Mouse (Mus musculus) bone marrow, adult 2 months (tissue): ENCODE data around the gene Frem2. TPM values are rescaled to one million over a fixed set of nuclear protein-coding genes. Genes with fewer than 3 reads are reported as not detected.

ENCODE experiments used
- H3K27ac ChIP-seq: fragments of 200-500 bp; 2 replicates; pipeline ENCODE4 v1.5.1; 2012; ENCODE audit warnings: low read depth, mild to moderate bottlenecking, control low read depth, inconsistent platforms, low read length; ENCODE audit not compliant: control insufficient read depth, poor library complexity, insufficient read depth
- H3K4me1 ChIP-seq: fragments of 200-500 bp; 2 replicates; pipeline ENCODE4 v1.6.1; 2011; ENCODE audit warnings: low read length; ENCODE audit not compliant: control insufficient read depth, insufficient read depth
- H3K4me3 ChIP-seq: fragments of 200-500 bp; replicated peaks from 2 replicates; pipeline ENCODE3; 2011; ENCODE audit warnings: mild to moderate bottlenecking, low read depth, low read length, control low read depth; ENCODE audit not compliant: control insufficient read depth
- CTCF ChIP-seq: fragments of 200-500 bp; IDR thresholded peaks from 2 replicates; pipeline ENCODE4 v1.5.1; 2011; ENCODE audit warnings: low read length, control low read depth; ENCODE audit not compliant: control insufficient read depth, insufficient read depth
- POLR2A ChIP-seq: fragments of 200-500 bp; IDR thresholded peaks from 2 replicates; pipeline ENCODE4 v1.6.1; 2011; ENCODE audit warnings: low read depth, mild to moderate bottlenecking, control low read depth, low read length, borderline replicate concordance; ENCODE audit not compliant: control insufficient read depth
- WGBS: fragments of 180-500 bp; shearing (Covaris S2); methylation state at CpG from one replicate; pipeline ENCODE4 v1.1.7; 2018; 5-methylcytosine and 5-hydroxymethylcytosine counted together
- polyA plus RNA-seq: library from polyadenylated mRNA; stranded (reverse); fragments of >200 nt; gene quantifications from 2 replicates; pipeline ENCODE4 v1.2.4, GENCODE M21; 2011; ENCODE audit warnings: low replicate concordance; ENCODE audit not compliant: missing spikeins, insufficient read depth, insufficient read length

Frem2 gene
- polyA plus RNA-seq, 1 experiment, result 0.22 TPM

- Histone ChIP-seq H3K4me1 (no peaks in the 10 kb centered on the region), H3K27ac (no peak overlapping the region), H3K4me3 (no peak overlapping the region)
- TF ChIP-seq CTCF, result no peak
- TF ChIP-seq POLR2A, result no peak
- 75% methylated on average over 2 of the region's 2 CpGs for WGBS
Observed at GRCm38 (mm10) chr3:53669736-53670135, 12.6 kb upstream of the Frem2 start.

GRCm38 (mm10) chr3:53657744-53658534 lies 784 bp upstream of the Frem2 start:
- TF ChIP-seq CTCF, result no peak
- TF ChIP-seq POLR2A, result no peak
- Histone ChIP-seq H3K4me1 (no peaks in the 10 kb centered on the region), H3K4me3 (no peak overlapping the region), H3K27ac (no peak overlapping the region)
- WGBS, result 2% methylated on average over 21 of the region's 21 CpGs

GRCm38 (mm10) chr3:53656328-53656877 lies 752 bp downstream of the Frem2 start:
- H3K4me1 ChIP-seq, result no peaks in the 10 kb centered on the region
- no peak overlapping the region for H3K4me3 ChIP-seq
- no peak for TF ChIP-seq POLR2A
- no peak for TF ChIP-seq CTCF
- 3% methylated on average over 42 of the region's 42 CpGs for WGBS
- H3K27ac ChIP-seq, result no peak overlapping the region

- no peak for TF ChIP-seq POLR2A
- no peak for TF ChIP-seq CTCF
- whole genome bisulfite sequencing, result 75% methylated on average over 13 of the region's 13 CpGs
Observed at GRCm38 (mm10) chr3:53655343-53655742, 1.8 kb downstream of the Frem2 start.

GRCm38 (mm10) chr3:53650003-53650748 lies 7.0 kb downstream of the Frem2 start:
- TF ChIP-seq POLR2A, result no peak
- no peak for TF ChIP-seq CTCF
- 8% methylated on average over 8 of the region's 8 CpGs for WGBS
- H3K4me3 ChIP-seq, result no peak overlapping the region
- H3K27ac ChIP-seq, result no peak overlapping the region
- H3K4me1 ChIP-seq, result no peaks in the 10 kb centered on the region

More at GRCm38 (mm10) chr3:53655343-53655742, 1.8 kb downstream of the Frem2 start:
- no peak overlapping the region for H3K4me3 ChIP-seq
- H3K4me1 ChIP-seq, result no peaks in the 10 kb centered on the region
- H3K27ac ChIP-seq, result no peak overlapping the region

GRCm38 (mm10) chr3:53649425-53649824 lies 7.7 kb downstream of the Frem2 start:
- TF ChIP-seq CTCF, result no peak
- TF ChIP-seq POLR2A, result no peak
- Histone ChIP-seq H3K27ac (no peak overlapping the region), H3K4me3 (no peak overlapping the region), H3K4me1 (no peaks in the 10 kb centered on the region)
- WGBS, result 65% methylated on average over 4 of the region's 4 CpGs

GRCm38 (mm10) chr3:53648902-53649301 lies 8.3 kb downstream of the Frem2 start:
- Histone ChIP-seq H3K27ac (no peak overlapping the region), H3K4me3 (no peak overlapping the region), H3K4me1 (no peaks in the 10 kb centered on the region)
- no peak for TF ChIP-seq CTCF
- no peak for TF ChIP-seq POLR2A
- 89% methylated on average over 4 of the region's 4 CpGs for WGBS

GRCm38 (mm10) chr3:53635948-53636347 lies 21.2 kb downstream of the Frem2 start:
- Histone ChIP-seq H3K4me3 (no peak overlapping the region), H3K27ac (no peak overlapping the region), H3K4me1 (no peaks in the 10 kb centered on the region)
- TF ChIP-seq POLR2A (no peak), CTCF (no peak)
- 43% methylated on average over 3 of the region's 3 CpGs for WGBS

- TF ChIP-seq POLR2A (no peak), CTCF (no peak)
- no peak overlapping the region for H3K27ac ChIP-seq
- WGBS, result 89% methylated on average over 14 of the region's 14 CpGs
Observed at GRCm38 (mm10) chr3:53631126-53631525, 26.0 kb downstream of the Frem2 start.

More at GRCm38 (mm10) chr3:53631126-53631525, 26.0 kb downstream of the Frem2 start:
- Histone ChIP-seq H3K4me3 (no peak overlapping the region), H3K4me1 (no peaks in the 10 kb centered on the region)
